Mouse (Mus musculus) forebrain, embryonic 11.5 days (tissue): ENCODE data around the gene Fbxw5. TPM values are rescaled to one million over a fixed set of nuclear protein-coding genes. Genes with fewer than 3 reads are reported as not detected.

ENCODE experiments used
- ATAC-seq: fragments of 200-750 bp; cut with Nextera tagmentation; replicated peaks from 2 replicates; pipeline ENCODE4 v1.8.0; 2017; ENCODE audit warnings: moderate TSS enrichment; ENCODE audit not compliant: low FRiP score
- DNase-seq: peaks from one replicate; pipeline ENCODE4 v3.0.0-alpha.2; 2017; ENCODE audit warnings: low spot score
- H3K27ac ChIP-seq: fragments of 300-500 bp; sonication (generic); 2 replicates; pipeline ENCODE4 v1.5.1; 2014; ENCODE audit warnings: low read depth, low read length
- H3K27me3 ChIP-seq: fragments of 300-500 bp; sonication (generic); 2 replicates; pipeline ENCODE4 v1.6.1; 2014; ENCODE audit warnings: mild to moderate bottlenecking, low read length, mixed read lengths; ENCODE audit not compliant: control insufficient read depth, insufficient read depth
- H3K36me3 ChIP-seq: fragments of 300-500 bp; sonication (generic); 2 replicates; pipeline ENCODE4 v1.6.1; 2014; ENCODE audit warnings: mild to moderate bottlenecking, low read length, moderate library complexity, mixed read lengths; ENCODE audit not compliant: control insufficient read depth, insufficient read depth
- H3K4me1 ChIP-seq: fragments of 300-500 bp; sonication (generic); replicated peaks from 2 replicates; pipeline ENCODE4 v1.6.1; 2014; ENCODE audit warnings: low read length, mixed read lengths; ENCODE audit not compliant: control insufficient read depth, insufficient read depth
- H3K4me2 ChIP-seq: fragments of 300-500 bp; sonication (generic); 2 replicates; pipeline ENCODE4 v1.6.1; 2014; ENCODE audit warnings: low read depth, mild to moderate bottlenecking, low read length, moderate library complexity, mixed read lengths; ENCODE audit not compliant: severe bottlenecking
- H3K4me3 ChIP-seq: fragments of 300-500 bp; sonication (generic); 2 replicates; pipeline ENCODE4 v1.5.1; 2014; ENCODE audit warnings: low read depth, low read length
- H3K9ac ChIP-seq: fragments of 300-500 bp; sonication (generic); 2 replicates; pipeline ENCODE4 v1.6.1; 2014; ENCODE audit warnings: low read length
- H3K9me3 ChIP-seq: fragments of 300-500 bp; sonication (generic); 2 replicates; pipeline ENCODE4 v1.6.1; 2016; ENCODE audit warnings: low read length, mixed read lengths; ENCODE audit not compliant: control insufficient read depth
- WGBS: fragments of 180-500 bp; shearing (Covaris S2); extraction: QIAGEN DNeasy Blood & Tissue Kit; methylation state at CpG from one replicate; pipeline ENCODE4 v1.1.7; 2014; 5-methylcytosine and 5-hydroxymethylcytosine counted together
- polyA plus RNA-seq: library from polyadenylated mRNA; unstranded; fragments of >200 nt; fragmentation: Nextera tagmentation; extraction: Ambion mirVana; gene quantifications from 2 replicates; pipeline ENCODE4 v1.2.1, GENCODE M21; 2014

Fbxw5 gene
- polyA plus RNA-seq, 1 experiment from 2014 or later, result 96.1 TPM

DNA sequence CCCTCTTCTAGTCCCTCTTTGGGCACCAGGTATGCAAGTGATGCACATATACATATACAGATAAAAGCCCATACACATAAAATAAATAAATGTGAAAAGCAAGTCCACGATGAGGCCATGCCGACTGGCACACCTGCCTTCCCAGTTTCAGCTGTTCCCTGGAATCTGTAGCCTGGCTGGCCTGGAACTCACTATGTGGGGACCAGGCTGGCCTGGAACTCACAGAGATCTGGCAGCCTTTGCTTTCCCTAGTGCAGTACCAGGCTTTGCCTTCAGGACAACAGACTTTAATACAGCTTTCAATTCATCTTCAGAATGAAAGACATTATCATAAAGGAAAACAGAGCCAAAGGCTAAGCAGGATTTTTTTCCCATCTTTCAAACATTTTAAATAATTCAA, 33.2 kb downstream of the Fbxw5 start:
- DNase-seq (no peak), ATAC-seq (no peak)
- no peak overlapping the region for H3K4me3 ChIP-seq
- no peaks in the 10 kb centered on the region for H3K4me1 ChIP-seq
- no peak overlapping the region for H3K4me2 ChIP-seq
- no peak overlapping the region for H3K27ac ChIP-seq
- no peaks in the 10 kb centered on the region for H3K27me3 ChIP-seq
- H3K9me3 ChIP-seq, result no peaks in the 10 kb centered on the region
- H3K9ac ChIP-seq, result no peak overlapping the region
- H3K36me3 ChIP-seq, result peaks cover 6% of the 10 kb centered on the region; the same call in 1 of the 2 replicates
- WGBS, result 94% methylated on average over 2 of the region's 2 CpGs

DNA sequence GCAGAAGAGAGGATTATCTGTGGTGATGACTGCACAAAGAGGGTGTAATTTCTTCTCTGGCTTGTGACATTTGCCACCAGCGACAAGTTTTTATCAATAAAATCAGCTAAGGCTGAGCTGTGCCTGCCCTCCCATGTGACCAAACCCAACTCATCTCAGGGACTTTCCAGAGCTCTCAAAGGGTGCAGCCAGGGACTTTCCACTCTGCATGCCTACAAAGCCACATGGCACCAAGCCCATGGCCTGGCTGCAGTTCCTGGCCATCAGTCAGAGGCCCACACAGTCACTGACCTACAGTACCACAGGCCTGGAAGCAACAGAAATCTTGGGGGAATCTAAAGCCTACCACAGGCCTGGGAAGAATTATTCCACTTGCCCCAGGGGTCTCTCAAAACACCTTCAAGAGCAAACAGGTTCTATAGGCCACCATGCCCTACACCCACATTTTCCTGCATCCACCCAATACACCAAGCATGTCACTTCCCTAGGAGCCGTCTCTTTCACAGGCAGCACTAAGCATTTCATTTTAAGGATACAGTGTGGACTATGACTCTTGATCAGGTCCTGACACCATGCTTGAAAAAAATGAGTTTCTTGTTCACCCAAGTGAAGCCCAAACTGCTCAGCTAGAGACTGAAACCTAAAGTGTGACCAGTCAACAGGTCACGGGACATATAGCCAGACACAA, 33.8 kb downstream of the Fbxw5 start:
- H3K4me2 ChIP-seq, result no peak overlapping the region
- H3K9ac ChIP-seq, result no peak overlapping the region
- H3K36me3 ChIP-seq, result peaks cover 6% of the 10 kb centered on the region; the same call in 1 of the 2 replicates
- no peaks in the 10 kb centered on the region for H3K9me3 ChIP-seq
- H3K4me3 ChIP-seq, result no peak overlapping the region
- WGBS, result 84% methylated on average over 3 of the region's 3 CpGs
- ATAC-seq (no peak), DNase-seq (no peak)
- no peak overlapping the region for H3K27ac ChIP-seq
- no peaks in the 10 kb centered on the region for H3K4me1 ChIP-seq
- H3K27me3 ChIP-seq, result no peaks in the 10 kb centered on the region

DNA sequence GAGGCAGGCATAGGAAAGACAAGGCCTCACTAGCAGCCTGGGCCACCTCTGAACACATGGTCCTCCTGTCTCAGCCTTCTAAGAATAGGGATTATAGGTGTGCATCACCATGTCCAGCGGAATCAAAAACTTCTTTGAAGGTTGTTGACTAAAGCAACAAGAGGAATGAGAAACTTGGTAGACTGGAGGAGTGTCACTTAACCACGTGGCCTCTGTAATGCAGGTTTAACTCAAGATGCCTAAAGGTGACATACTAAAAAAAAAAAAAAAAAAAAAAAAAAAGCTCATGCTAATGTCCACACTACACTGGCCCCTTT, 34.3 kb downstream of the Fbxw5 start:
- WGBS, result 94% methylated on average over 2 of the region's 2 CpGs
- no peak for DNase-seq
- H3K27me3 ChIP-seq, result no peaks in the 10 kb centered on the region
- H3K9ac ChIP-seq, result no peak overlapping the region
- H3K9me3 ChIP-seq, result no peaks in the 10 kb centered on the region
- H3K36me3 ChIP-seq, result peaks cover 6% of the 10 kb centered on the region; the same call in 1 of the 2 replicates
- no peaks in the 10 kb centered on the region for H3K4me1 ChIP-seq
- H3K27ac ChIP-seq, result no peak overlapping the region
- no peak overlapping the region for H3K4me3 ChIP-seq
- no peak overlapping the region for H3K4me2 ChIP-seq
- no peak for ATAC-seq

DNA sequence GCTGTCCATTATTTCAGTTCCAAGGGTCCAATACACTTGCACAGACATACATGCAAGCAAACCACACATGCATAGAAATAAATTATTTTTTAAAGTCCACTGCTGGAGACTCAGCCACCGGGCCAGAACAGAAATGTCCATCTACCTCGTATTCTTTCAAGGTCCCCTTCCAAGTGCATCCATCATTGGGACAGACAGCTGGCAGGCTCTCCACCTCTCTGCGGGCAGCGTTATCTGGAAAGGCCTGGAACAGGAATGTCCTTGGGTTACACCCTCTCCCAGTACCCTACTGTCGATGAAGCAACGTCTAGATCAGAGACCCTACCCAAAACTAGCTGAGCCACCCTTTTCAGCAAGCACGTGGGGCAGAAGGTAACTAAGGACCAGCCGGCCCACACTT, 36.0 kb downstream of the Fbxw5 start:
- Histone ChIP-seq H3K27me3 (no peaks in the 10 kb centered on the region), H3K9ac (no peak overlapping the region), H3K9me3 (no peaks in the 10 kb centered on the region), H3K27ac (no peak overlapping the region), H3K4me2 (no peak overlapping the region), H3K4me3 (no peak overlapping the region), H3K4me1 (no peaks in the 10 kb centered on the region), H3K36me3 (no peaks in the 10 kb centered on the region; the same call in 1 of the 2 replicates)
- ATAC-seq (no peak), DNase-seq (no peak)
- WGBS, result 94% methylated on average over 8 of the region's 8 CpGs

DNA sequence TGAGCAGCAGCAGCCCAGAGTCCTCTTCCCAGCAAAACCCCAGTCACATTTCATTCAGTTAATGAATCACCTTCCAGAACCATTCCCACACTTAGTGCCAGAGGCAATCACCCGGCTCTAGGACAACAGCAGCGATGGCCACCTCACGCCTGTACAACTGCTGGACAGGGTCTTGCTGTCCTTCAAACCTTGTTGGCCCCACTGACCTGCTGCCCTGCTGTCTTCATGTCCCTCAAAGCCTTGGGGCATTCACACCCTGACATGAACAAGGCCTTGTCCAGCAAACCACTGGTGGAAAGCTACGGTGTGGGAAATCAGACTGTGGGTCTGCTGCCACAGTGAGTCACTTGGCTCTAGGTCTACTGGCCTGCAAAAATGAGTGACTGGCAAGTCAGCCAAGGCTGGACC, 40.0 kb downstream of the Fbxw5 start:
- 92% methylated on average over 4 of the region's 4 CpGs for WGBS
- Histone ChIP-seq H3K27me3 (no peaks in the 10 kb centered on the region), H3K4me2 (no peak overlapping the region), H3K36me3 (no peaks in the 10 kb centered on the region; the same call in 1 of the 2 replicates), H3K4me1 (no peaks in the 10 kb centered on the region), H3K9me3 (no peaks in the 10 kb centered on the region), H3K27ac (no peak overlapping the region), H3K4me3 (no peak overlapping the region), H3K9ac (no peak overlapping the region)
- ATAC-seq (no peak), DNase-seq (no peak)

DNA sequence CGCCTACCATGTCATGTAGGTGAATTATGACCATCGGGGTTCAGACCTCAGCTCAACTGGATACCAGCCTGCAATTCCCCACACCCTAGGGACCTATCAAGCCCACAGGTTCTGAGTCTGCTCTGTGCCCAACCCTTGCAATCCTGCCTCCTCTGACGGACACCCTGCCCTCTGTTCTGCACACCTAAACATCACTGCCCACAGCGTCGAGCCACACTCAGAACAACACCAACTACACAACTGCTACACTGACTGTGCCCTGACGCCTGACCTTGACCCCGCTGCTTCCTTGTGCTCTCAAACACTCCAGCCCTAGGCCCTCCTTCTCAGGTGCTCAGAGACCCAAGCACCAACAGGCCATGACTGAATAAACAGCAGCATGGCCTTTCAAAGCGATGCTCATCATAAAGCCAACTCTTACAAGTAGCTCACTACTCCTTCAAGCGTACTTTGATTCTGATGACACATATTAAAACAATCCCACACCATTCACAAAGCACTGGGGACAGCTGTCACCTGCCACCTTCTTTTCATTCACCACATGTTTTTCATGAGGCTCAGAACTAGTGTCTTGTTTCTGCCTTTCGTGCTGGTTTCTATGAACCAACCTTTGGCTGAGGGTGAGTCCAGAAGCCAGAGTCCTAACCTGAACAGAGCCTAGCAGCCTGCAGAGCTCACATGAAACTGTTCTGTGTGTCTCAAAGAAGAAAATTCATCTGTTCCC, 41.3 kb downstream of the Fbxw5 start:
- Histone ChIP-seq H3K9ac (no peak overlapping the region), H3K36me3 (no peaks in the 10 kb centered on the region), H3K4me1 (peaks cover 4% of the 10 kb centered on the region), H3K27ac (no peak overlapping the region), H3K9me3 (no peaks in the 10 kb centered on the region), H3K27me3 (no peaks in the 10 kb centered on the region), H3K4me2 (no peak overlapping the region), H3K4me3 (no peak overlapping the region)
- no peak for ATAC-seq
- DNase-seq, result no peak
- 92% methylated on average over 10 of the region's 10 CpGs for WGBS

DNA sequence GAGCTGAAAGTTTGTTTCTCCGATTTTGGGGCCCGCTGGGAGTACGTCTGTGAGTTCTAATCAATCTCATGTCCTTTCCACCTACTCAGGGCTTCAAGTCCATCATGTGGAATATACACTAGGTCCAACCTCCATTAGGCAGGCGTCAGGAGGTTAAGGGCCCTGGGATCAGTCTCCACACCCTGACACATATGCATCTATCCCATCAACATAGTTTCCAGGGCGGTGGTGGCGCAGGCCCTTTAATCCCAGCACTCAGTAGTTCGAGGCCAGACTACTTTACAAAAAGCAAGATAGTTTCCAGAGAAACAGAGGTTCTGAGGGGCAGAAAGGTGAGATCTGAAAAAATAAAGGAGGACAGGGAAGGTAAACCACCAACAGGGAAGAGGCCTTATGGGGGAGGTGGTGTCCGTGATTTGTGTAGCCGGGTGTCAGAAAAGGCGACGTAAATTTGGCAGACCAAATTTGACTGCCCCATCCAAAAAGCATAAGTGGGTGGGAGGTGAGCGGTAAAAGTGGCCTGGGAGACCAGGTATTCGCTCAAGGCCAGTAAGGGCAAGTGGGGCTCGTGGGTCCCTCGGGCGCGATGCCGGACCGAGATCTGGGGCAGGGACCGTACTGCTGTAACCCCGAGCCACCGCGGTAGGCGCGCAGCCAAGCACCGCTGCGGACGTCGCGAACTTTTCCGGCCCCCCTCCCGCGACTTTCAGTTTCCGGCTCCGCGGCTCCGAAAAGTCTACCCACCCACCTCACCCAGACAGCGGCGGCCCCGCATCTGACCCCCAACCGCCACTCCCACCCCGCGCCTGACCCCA, 45.7 kb downstream of the Fbxw5 start:
- WGBS, result 9% methylated on average over 43 of the region's 43 CpGs

DNA sequence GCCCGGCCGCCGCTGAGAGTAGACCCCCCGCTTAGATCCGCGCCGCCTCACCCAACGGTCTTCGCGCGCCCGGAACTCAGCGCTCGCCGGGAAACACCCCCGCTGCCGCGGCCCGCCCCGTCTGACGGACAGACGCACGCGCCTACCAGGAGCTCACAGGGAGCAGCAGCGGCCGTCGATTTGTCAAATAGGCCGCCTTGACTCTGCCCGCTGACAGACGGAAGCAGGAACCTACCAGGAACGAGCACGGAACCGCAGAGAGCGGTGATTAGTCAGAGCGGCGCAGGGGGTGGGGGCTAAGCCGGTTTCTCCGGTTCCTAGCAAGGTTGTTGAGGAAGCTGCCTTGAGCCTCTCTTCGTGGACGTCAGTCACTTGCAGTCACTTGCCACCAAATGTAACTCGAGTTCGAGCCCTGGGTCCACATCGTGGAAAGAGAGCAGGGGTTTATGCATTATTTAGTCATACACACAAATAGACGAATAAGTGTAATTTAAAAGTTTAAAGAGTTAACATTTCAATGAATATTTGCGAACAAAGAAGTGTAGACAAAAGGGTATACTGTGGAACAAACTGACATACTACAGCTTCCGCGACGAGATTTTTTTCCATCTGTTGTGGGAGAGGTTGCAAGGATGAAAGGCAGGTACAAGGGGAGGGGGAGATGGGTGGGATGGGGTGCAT, 46.4 kb downstream of the Fbxw5 start, which contains the start of gene Traf2:
Traf2 (minus strand) TSS at position 130 of the 681 bp plus-strand sequence.
- H3K9ac ChIP-seq, result peak within 1 kb of the TSS; percentile 83
- ATAC-seq, result peak; percentile 99

More for the DNA sequence above, 45.7 kb downstream of the Fbxw5 start:
- Histone ChIP-seq H3K4me1 (peaks cover 4% of the 10 kb centered on the region), H3K27me3 (no peaks in the 10 kb centered on the region), H3K4me3 (peak overlapping the region; percentile 72), H3K27ac (0 out of 2 replicates have a peak overlapping the region, but pooled peaks have one; percentile 18), H3K4me2 (peak overlapping the region; percentile 57), H3K9ac (peak overlapping the region; percentile 83), H3K36me3 (no peaks in the 10 kb centered on the region), H3K9me3 (no peaks in the 10 kb centered on the region)
- DNase-seq, result no peak
- peak; percentile 70 for ATAC-seq

More for the DNA sequence above, 46.4 kb downstream of the Fbxw5 start, which contains the start of gene Traf2:
- Histone ChIP-seq H3K9me3 (no peaks in the 10 kb centered on the region), H3K4me1 (peaks cover 4% of the 10 kb centered on the region), H3K4me3 (peak within 1 kb of the TSS; percentile 72), H3K27me3 (no peaks in the 10 kb centered on the region), H3K36me3 (no peaks in the 10 kb centered on the region), H3K4me2 (peak within 1 kb of the TSS; percentile 57), H3K27ac (0 out of 2 replicates have a peak within 1 kb of the TSS, but pooled peaks have one; percentile 18)
- WGBS, result 2% methylated on average over 48 of the region's 48 CpGs
- DNase-seq, result peak; percentile 99
